Mouse (Mus musculus): ENCODE results near the gene Rsf1.
A peak's percentile ranks its signal among the peaks of the same experiment; 100 is the strongest.

Rsf1 gene

DNA sequence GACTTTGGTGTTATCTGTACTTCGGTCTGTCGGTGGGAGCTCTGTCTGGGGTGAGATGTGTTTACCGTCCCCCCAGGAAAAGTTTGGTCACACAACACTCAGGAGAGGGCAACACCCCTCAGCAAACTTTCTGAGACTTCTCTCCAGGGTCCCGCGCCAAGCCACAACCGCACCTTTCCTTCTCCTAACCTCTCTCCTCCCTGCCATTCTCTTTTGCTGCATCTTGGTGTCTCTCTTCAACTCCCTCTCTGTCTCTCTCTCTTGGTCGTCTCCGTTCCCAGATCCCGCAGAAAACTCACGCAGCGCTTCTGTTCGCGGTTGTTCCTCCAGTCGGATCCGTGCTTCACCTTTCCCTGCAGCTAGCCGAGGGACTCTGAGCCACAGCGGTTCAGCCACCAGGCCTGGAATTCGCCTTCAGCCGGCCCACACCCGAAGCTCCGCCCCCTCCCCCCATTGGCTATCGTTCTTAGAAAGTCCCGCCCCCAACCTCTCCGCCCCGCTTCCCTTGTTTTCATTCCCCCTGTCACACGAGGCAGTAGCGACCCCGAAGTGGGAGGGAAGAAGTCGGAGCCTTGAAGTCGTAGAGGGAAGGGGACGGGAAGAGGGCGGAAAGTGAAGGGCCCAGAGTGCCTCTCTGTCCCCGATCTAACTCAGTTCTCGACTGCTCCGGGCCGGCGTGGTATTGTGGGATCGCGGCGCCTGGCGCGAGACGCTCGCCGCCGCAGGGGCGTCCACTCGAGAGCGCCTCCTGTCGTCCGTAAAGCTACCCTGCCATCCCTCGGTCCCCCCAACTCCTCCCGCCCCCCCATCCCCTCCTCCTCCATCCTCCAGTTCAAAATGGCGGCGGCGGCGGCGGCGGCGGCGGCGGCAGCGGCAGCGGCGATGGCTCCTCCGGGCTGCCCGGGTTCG lies at the start of gene Rsf1, which contains the start of gene Aamdc:
TSS of gene Rsf1 (plus strand) at position 823 of the 909 bp plus-strand sequence.
TSS of gene Aamdc (minus strand) at position 431 of the 909 bp plus-strand sequence.
- DNase-seq: peak; percentile 97 to 98

DNA sequence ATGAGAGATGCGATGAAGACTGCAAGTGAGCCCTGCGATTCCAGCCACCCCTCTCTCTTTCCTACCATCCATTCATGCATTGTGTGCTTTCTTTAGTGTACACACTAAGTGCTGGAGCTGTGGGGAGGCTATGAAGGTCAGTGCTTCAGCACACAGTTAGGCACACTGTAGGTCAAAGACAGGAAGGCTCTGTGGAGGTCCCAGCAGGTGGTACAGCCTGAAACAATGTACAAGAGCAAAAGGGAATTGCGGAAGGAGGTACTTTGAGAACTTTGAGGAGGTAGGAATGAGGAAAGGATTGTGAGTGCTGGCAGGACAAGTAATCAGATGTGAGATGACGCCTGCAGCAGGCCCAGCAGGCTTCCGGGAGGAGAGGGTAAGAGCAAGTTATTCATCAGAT lies 44.2 kb upstream of the Rsf1 start:
- no peak for DNase-seq

DNA sequence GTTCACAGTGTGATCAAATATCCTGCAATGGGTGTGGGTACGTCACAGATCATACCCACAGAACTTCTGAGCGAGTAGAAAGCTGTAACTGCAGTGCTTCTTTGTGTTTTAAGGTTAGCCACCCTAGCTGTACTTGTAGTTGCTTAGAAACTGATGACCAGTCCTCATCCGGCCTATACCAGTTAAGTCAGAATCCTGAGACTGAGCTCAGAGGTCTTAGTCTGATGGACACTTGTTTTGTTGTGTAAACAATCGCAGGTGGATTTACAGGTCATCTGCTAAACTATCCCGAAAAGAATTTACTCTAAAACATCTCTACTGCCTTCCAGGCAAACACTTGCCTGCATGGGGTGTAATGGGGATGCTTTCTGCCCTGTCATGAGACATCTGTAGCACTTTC lies 43.1 kb upstream of the Rsf1 start:
- no peak for DNase-seq

DNA sequence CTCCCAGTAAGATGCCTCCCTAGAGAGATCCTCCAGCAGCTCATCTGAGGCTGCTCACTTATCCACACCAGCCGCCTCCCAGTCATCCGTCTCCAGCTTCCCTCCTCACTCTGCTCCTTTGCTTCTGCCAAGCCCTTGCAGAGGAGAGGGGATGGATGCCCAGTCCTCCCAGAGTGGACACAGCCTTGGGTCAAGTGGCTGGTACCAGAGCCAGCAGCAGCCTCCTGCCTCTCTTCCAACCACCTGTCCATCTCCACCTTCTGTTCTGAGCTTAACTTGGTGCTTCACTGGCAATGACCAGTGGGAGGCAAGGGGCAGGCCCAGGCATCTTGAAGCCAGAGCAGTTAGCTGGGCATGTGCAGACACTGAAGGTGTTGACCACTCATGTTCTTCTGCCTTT lies 33.2 kb upstream of the Rsf1 start:
- DNase-seq: no peak

DNA sequence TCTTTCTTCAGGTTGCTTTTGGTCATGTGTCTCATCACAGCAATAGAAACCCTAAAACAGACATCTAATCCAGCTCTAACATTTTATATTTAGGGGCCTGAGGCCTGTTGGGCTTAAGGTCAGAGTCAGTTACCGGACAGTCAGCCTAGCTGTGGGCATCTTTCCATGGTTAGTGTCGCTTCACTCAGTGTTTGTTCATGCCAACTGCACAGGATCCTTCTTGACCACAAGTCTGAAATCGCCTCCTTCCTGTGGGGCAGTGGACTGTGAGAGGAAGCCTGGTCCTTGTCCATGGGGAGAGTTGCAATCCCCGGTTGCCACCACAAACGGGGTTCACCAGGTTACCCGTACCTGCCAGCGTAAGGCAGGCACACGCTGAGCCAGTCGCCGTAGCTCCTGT lies 30.4 kb upstream of the Rsf1 start:
- DNase-seq: no peak

DNA sequence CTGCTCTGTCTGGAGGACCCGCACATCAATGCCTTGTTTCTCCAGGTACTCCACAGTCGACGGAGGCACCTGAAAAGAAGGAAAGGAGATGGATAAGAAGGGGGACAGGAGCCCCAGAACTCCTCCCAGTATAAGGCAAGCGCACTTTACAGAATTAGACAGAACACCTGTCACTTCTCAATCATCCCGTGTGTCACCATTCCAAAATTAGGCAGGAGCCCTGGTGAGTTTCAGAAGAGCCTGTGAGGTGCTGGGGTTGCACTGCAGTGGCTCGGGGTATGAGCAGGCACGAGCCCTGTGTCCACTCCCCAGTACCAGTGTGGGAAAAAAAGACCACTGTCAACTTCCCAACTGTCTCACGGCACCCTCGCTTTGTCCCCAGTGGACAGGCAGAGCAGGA lies 29.0 kb upstream of the Rsf1 start:
- no peak for DNase-seq

DNA sequence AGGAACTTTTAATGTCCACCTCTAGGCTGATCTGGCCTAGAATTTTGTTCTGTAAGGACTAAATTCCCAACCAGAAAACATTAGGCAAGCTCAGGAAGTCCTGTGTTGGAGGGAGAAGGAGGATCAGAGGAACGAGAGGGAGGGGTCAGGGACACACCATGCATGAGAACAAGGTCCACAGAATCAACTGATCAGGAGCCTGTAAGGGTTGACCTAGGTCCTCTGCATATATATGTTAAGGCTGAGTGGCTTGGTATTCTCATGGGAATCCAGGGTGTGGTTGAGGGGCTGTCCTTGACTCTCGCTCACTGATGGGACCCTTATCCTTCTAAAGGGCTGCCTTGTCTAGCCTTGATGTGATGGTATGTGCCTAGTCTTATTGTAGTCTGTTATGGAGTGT lies 16.1 kb upstream of the Rsf1 start:
- no peak for DNase-seq

DNA sequence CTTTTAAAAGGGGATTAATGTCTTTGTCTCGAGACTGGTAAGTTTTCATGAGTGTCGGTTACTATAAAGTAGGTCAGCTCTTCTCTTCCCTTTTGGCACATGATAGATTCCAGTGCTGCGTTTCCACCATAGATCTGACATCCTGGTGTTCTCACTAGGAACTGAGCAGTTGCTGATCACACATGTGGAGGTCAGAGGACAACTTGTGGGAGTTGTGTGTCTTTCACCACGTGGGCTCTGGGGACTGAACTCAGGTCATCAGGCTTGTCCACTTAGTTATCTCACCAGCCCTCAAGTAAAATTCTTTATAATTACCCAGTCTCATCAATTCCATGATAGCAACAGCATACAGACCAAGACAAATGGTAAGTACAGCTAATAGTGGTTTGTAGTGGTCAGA lies 10.3 kb upstream of the Rsf1 start:
- no peak for DNase-seq

DNA sequence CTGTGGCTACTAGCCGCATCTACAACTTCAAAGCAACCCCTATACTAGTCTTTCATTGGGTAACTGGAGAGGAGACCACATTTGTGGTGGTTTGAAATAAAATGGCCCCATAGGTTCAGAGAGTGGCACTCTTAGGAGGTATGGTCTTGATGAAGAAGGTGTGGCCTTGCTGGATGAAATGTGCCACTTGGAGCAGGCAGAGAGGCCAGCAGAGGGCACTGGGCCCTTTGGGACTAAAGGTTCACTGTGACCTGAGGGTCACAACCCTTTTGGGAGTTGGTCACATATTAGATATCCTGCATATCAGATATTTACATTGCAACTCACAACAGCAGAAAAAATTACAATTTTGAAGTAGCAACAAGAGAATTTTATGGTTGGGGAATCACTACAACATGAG lies 9.3 kb upstream of the Rsf1 start:
- peak; percentile 11 to 56 for DNase-seq

DNA sequence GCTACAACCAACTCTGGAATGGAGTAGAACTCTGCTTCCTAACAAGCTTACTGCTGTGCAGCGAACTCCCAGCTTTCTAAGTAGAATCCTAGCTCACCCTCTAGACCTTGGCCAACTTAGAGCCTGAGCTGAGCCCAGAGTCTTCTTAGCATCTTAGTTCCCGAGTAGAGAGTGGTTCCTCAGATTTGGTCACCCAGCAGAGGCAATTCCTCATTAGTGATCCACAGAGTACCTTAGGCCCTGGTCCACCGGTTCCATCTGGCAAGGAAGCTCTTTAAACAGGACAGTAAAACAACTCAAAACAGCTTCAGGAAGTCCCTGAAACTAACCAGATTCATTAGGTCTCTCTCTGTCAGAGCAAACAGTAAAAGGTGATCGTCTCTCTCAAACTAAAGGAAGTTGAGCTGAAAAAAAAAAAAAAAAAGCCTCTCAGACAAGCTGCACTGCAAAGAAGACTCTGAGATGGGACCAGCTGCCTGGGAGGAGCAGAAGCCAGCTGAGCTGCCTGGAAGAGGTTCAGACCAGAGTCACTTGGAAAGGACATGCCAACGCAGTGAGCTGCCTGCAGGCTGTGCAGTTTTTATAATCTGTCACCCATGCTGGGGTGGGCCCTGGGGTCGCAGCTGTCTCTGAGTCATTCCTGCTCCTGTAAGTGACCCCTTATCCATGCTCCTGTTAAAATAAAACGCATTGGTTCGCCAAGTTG lies 1.2 kb upstream of the Rsf1 start:
- peak; percentile 31 to 56 for DNase-seq

DNA sequence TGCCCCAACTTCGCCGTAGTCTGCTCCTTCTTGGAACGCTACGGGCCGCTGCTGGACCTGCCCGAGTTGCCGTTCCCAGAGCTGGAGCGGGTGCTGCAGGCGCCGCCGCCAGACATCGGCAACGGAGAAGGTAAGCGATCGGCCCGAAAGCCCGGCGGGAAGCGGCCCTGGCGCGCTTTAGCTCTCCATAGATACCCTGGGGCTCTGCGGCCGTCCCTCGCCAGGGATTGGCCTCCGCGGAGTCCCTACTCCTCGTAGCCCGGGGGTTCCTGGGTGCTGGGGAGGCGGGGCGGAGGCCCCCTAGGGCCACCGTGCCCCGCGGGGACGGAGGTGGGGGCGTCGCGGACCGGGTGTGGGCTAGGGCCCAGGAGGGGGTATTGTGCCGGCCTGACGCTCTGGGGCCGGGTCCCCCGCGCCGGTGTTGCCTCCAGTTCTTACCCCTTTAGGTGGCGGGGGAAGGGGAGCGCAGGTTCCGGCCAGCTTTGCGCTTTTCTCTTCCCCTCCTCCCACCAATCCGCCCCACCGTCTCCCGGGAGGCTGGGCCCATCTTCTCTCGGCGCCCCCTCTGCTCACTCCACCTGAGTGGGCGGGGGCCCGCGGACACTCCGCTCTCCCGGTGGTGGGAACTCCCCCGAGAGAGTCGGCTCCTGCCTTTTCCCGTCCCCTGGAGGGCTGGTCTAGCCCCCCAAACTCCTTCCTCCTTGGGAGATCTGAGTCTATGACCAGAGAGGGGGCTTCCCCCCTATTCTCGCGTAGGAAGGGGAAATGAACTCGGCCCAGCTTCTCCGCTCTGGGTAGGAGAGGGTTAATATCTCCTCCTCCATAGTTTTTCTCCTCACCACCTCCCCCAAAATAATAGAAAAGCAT lies 520 bp downstream of the Rsf1 start:
- DNase-seq: peak; percentile 30 to 53

DNA sequence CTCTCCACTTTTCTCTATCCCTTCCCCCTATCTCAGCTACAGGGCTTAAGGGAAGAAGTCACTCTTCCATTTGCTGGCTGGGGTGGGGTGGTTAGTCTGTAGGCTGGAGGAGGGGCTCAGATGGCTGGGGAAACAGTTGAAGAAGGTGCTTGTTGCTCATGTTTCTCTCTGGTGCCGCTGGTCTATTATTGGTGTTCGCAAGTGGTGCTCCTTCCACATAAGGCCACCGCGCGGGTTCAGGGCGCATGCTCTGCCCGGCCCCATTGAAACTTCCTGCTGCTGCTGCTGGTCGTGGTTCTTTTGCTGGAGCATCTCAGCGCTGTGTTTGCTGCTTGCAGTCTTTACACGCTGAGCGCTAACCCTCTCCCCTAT lies 1.1 kb downstream of the Rsf1 start:
- peak; percentile 88 to 90 for DNase-seq

DNA sequence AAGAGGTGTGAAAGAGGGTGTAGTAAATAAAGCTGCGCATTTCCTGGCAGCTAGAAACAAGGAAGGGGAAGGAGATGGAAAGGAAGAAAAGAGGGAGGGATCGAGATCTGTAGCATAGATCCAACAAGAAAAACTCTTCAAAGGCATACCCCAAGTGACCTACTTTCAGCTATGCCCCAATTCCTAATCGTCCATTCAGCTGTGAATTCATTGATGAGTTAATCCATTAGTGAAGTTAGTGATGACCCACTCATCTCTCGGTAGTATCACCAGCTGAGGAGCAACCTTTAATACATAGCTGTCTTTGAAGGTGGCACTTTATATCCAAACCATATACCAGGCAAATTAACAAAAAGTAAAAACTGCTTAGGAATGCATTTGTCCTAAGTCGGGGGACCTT lies 8.8 kb downstream of the Rsf1 start:
- no peak for DNase-seq

DNA sequence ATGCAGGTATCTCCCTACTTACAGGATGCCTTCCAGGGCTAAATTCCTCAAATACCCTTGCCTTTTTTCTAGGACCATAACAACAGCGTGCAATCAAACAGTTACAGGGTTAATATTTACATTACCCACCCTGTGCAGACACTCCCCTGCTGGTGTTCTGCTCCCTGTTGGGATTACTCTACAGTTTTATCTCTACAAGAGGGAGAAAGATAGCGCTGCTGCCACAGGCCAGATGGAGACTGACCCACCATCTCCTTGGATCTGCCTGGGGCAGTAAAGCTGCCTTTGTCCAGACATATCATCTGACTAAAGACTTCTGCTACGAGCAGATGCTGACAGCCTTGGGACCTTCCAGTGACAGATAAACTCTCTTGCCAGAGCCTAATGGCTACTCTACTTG lies 10.8 kb downstream of the Rsf1 start:
- DNase-seq: no peak

DNA sequence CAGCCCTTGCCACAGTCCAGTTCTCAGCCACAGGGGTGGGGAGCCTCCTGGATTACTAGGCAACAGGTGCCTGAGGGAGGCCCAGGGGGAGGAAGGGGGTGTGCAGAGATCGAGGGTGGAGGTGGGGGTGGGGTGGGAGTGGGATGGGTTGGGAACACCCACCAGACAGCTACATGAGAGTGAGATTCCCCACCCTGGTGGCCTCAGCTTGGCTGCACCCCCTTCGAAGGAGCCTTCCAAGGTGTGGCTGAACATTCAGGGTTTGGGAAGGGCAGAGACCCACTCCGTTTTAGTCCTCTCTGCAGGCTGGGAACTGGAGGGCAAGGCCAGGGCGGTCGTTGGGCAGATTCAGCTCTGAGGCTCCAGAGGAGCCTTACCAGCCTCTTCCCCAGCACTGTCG lies 11.6 kb downstream of the Rsf1 start:
- DNase-seq: no peak

DNA sequence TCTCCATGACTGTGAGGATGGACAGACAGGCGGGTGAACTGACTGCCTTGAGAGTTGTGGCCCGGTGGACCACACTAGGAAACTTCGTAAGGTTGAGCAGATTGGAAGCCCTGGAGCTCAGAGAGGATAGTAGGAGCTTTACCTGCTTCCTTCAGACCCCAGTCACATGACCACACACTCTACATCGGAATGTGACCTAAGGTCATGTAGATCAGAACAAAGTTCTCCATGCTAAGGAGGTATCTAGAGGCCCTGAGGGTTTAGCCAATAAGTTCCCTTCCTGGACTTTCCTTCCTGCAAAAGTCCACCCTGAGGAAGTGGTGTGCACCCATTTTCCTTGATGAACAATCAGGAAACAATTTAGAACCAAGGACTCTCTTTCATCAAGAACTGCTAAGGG lies 12.7 kb downstream of the Rsf1 start:
- DNase-seq: no peak

DNA sequence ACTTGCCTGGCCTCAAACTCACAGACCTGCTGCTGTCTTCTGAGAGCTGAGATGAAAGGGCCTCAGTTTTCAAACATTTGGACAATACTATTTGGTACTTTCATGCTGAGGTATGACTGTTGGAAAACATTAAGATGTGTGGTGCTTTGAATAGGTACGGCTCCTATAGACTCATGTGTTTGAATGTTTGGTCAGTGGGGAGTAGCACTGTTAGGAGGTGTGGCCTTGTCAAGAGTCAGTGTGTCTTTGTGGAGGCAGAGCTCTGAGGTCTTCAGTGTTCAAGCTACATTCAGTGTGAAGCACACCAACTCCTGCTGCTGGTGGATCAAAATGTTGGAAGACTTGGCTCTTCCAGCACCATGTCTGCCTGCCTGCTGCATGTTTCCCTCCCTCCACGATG lies 13.8 kb downstream of the Rsf1 start:
- DNase-seq: no peak

DNA sequence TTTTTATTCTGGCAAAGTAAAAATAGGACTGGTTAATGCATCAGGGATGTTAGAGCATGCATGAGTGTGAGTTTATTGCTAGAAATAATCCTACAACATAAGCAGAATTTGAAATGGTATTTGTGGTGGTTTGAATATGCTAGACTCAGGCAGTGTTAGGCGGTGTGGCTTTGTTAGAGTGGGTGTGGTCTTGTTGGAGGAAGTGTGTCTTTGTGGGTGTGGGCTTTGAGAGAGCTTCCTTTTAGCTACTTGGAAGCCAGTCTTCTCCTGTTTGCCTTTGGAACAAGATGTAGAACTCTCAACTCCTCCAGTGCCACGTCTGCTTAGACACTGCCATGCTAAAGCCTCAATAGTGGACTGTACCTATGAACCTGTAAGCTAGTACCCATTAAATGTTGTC lies 18.9 kb downstream of the Rsf1 start:
- no peak for DNase-seq

DNA sequence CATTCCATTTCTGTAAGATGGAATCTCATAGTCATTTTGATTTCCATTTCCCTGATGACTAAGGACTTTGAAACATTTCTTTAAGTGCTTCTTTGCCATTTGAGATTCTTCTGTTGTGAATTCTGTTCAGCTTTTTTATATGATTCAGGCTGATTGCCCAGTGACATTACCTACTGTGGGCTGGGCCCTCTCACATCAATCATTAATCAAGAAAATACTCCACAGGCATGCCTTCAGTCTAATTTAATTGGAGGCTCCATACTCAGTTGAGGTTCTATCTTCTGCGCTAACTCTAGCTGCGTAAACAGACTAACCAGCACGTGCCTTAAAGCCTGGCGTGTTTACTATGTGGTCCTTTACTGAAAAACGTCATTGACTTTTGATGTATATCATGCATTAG lies 41.7 kb downstream of the Rsf1 start:
- DNase-seq: peak; percentile 21 to 58

DNA sequence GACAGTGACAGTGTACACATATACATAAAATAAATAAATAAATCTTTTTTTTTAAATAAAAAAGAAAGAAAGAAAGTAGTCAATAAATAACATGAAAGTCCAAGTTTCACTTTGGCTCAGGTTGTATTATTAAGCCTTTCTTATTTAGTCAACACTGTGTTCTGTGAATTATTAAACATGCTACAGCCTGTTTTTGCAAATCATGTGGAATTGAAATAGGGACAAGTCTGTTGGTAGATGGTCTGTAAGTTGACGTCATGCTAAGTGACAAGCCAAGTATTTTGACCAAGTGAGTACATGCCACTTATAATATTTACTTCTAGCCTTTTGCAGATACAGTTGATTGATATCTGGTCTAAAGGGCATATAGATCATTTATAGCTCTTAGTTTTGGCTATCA lies 43.0 kb downstream of the Rsf1 start:
- DNase-seq: peak in 1 of 2 experiments; percentile 65

DNA sequence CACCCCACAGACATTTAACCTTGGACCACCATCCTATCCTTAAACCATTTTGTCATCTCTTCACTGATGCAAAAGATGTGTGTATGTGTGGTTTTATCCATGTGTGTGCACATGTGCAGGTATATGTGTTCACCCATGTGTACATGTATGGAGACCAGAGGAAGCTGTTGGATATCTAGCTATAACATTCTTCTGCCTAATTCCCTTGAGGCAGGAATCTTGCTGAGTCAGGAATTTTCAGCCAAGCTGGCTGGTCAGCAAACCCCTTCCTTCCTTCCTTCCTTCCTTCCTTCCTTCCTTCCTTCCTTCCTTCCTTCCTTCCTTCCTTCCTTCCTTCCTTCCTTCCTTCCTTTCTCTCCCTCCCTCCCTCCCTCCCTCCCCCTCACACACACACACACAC lies 43.7 kb downstream of the Rsf1 start:
- no peak for DNase-seq

DNA sequence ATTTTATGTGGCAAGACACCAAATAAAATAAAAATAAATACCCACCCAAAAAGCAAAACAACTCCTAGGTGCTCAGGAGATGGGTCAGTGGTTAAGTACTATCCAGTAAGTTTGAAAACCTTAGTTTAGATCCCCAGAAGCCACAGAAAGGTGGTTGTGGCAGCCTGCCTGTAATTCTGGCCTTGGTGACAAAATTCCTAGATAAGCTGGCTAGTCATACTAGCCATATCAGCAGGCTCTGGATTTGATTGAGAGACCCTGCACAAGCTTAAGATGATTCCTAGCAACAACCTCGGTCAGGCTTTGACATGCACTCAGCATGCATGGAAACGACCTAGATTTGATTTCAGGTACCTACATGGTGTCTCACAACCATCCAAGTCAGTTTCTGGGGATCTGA lies 49.7 kb downstream of the Rsf1 start:
- no peak for DNase-seq

DNA sequence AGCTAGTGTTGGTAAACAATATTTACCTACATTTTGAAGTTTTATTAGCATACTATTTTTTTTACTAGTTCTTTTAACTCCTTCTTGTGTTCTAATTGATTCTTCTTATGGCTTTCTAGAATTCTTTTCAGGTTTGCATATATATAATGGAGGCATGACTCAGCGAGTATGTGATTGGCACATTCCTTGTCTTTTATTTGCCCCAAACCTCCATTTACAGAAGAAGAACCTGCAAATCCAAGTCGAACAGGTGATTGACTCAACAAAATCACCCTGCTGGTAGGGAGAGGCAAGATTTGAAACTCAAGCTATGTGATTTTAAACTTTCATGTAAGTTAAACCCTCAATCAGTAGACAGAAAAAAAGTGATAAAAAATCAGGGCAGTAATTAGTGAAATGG lies 51.6 kb downstream of the Rsf1 start:
- DNase-seq: no peak

Measured in kidney, postnatal 36 days (tissue).